Mouse (Mus musculus) liver, adult 2 months (tissue): Measurements from ENCODE around the gene Gzf1.
A peak's percentile ranks its signal among the peaks of the same experiment; 100 is the strongest.

Experiments
- CTCF ChIP-seq: fragments of 200-500 bp; IDR thresholded peaks from 2 replicates; pipeline ENCODE4 v1.5.1; 2011; ENCODE audit warnings: low read depth, low read length, control low read depth
- POLR2A ChIP-seq: fragments of 200-500 bp; IDR thresholded peaks from 2 replicates; pipeline ENCODE4 v1.6.1; 2011; ENCODE audit warnings: low read length, control low read depth; ENCODE audit not compliant: insufficient read depth; ENCODE audit errors: extremely low read depth

- TF ChIP-seq CTCF (no peak), POLR2A (peak; percentile 63)
Measured at GRCm38 (mm10) chr2:148672199-148673096, 8.4 kb upstream of the Gzf1 start, which contains the start of gene Nxt1.
